Mouse (Mus musculus): ENCODE data around the gene 4930467E23Rik. TPM values are rescaled to one million over a fixed set of nuclear protein-coding genes. Genes with fewer than 3 reads are reported as not detected.
"Not testable (repeated sequence)": the region's sequence is repeated elsewhere in the genome, so short reads cannot be mapped to it uniquely, and the experiment has no call there.

4930467E23Rik gene
- polyA plus RNA-seq, 1 experiment = not detected

GRCm38 (mm10) chr8:19706101-19706725, 23.2 kb upstream of the 4930467E23Rik start:
- not testable (repeated sequence) for H3K4me1 ChIP-seq (ENCODE audit: control insufficient read depth, insufficient read depth, insufficient read length, low read length); H3K4me3 ChIP-seq (ENCODE audit: insufficient read depth, low read depth, low read length); H3K27ac ChIP-seq (replicated peaks; ENCODE audit: low read depth, low read length)

- not testable (repeated sequence) for H3K4me3 ChIP-seq (ENCODE audit: insufficient read depth, low read depth, low read length); H3K4me1 ChIP-seq (ENCODE audit: control insufficient read depth, insufficient read depth, insufficient read length, low read length); H3K27ac ChIP-seq (replicated peaks; ENCODE audit: low read depth, low read length)
Measured at GRCm38 (mm10) chr8:19706918-19707760, 22.2 kb upstream of the 4930467E23Rik start.

DNA sequence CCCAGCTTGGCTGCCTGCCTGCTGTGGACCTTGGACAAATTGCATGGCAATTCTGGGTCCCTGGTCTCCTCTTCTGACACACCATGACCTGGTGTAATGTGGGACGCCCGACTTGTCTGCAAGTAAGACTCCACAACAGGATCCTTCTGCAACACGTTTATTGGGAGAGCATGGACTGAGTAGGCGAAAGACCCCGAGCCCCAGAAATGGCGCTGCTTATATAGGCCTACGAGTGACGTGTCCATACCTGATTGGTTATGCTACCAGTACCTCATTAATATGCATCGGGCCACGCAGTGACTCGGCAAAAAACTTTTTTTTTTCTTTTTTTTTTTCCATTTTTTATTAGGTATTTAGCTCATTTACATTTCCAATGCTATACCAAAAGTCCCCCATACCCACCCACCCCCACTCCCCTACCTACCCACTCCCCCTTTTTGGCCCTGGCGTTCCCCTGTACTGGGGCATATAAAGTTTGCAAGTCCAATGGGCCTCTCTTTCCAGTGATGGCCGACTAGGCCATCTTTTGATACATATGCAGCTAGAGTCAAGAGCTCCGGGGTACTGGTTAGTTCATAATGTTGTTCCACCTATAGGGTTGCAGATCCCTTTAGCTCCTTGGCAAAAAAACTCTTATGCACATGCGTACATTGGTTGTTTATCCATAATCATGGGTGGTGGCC, 21.5 kb upstream of the 4930467E23Rik start:
- H3K4me1 ChIP-seq (ENCODE audit: control insufficient read depth, insufficient read depth, insufficient read length, low read length); H3K4me3 ChIP-seq (ENCODE audit: insufficient read depth, low read depth, low read length); H3K27ac ChIP-seq (replicated peaks; ENCODE audit: low read depth, low read length): not testable (repeated sequence)

DNA sequence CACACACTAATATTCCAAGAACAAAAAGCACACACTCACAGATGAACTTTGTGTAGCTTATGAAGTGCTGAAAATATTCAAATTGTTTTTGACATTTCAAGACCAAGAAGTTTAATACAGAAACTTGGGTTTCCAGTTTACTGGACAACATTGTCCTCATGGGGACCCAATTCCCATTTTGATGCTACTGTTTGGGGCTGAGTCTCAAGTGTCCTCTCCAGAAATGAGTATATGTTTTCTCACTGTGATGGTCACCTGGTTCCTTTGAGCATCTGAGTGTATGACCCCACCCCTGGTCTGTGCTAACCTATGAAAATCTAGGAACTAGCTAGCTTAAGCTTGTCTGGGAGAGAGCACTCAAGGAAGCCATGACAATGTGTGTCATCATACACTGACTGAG, 20.4 kb upstream of the 4930467E23Rik start:
- not testable (repeated sequence) for H3K27ac ChIP-seq (replicated peaks; ENCODE audit: low read depth, low read length); H3K4me1 ChIP-seq (ENCODE audit: control insufficient read depth, insufficient read depth, insufficient read length, low read length); H3K4me3 ChIP-seq (ENCODE audit: insufficient read depth, low read depth, low read length)

- not testable (repeated sequence) for H3K27ac ChIP-seq (replicated peaks; ENCODE audit: low read depth, low read length); H3K4me3 ChIP-seq (ENCODE audit: insufficient read depth, low read depth, low read length); H3K4me1 ChIP-seq (ENCODE audit: control insufficient read depth, insufficient read depth, insufficient read length, low read length)
Measured at GRCm38 (mm10) chr8:19709488-19709887, 19.9 kb upstream of the 4930467E23Rik start.

DNA sequence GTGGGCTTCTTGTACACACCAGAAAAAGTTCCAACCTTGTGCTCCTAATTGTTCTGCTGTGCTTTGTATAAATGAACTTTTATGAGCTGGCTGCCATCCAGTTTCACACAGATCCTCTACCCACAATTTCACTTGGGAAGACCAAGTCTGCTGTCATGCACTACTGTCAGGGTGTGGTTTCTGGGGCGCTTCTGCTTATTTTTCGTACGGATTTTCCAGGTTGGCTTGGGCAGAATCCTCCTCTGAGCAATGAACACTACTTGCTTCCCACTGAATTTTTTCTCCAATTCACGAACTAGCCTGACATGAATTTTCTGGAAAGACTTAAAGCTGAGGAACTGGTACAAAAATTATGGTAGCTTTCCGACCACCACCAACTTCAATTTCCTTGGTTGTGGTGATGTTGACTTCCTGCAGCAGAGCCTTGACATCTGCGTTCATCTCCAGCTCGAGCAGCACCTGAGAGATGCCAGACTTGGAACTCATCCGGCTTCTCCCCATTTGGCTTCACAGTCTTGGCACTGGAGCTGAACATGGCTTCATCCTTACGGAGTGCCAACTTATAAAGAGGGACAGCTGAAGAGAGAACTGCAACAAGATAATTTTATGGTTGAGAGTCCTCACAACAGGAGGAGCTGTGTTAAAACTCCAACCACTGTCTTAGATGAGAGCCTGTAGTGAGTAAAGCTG, 18.1 kb upstream of the 4930467E23Rik start:
- not testable (repeated sequence) for H3K4me1 ChIP-seq (ENCODE audit: control insufficient read depth, insufficient read depth, insufficient read length, low read length); H3K4me3 ChIP-seq (ENCODE audit: insufficient read depth, low read depth, low read length); H3K27ac ChIP-seq (replicated peaks; ENCODE audit: low read depth, low read length)

GRCm38 (mm10) chr8:19712227-19712750, 17.1 kb upstream of the 4930467E23Rik start:
- not testable (repeated sequence) for H3K4me3 ChIP-seq (ENCODE audit: insufficient read depth, low read depth, low read length); H3K27ac ChIP-seq (replicated peaks; ENCODE audit: low read depth, low read length); H3K4me1 ChIP-seq (ENCODE audit: control insufficient read depth, insufficient read depth, insufficient read length, low read length)

DNA sequence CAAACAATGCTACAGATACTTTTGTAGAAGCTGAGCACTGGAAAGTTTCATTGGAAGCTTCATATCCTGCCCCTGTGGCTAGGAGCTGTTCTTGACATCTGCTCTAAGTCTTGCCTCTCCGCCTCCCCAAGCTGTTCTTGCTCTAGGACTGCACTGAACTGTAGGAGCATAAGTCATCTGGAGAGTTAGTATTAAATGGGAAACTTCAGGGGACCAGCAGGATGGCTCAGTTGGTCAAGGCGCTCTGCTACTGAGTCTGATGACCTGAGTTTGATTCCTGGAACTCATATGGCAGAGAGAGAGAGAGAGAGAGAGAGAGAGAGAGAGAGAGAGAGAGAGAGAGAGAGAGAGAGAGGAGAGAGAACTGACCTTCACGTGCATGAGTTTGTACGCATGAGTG, 16.6 kb upstream of the 4930467E23Rik start:
- H3K27ac ChIP-seq (replicated peaks; ENCODE audit: low read depth, low read length); H3K4me3 ChIP-seq (ENCODE audit: insufficient read depth, low read depth, low read length): not testable (repeated sequence)

GRCm38 (mm10) chr8:19713232-19713834, 16.0 kb upstream of the 4930467E23Rik start:
- not testable (repeated sequence) for H3K27ac ChIP-seq (replicated peaks; ENCODE audit: low read depth, low read length); H3K4me1 ChIP-seq (ENCODE audit: control insufficient read depth, insufficient read depth, insufficient read length, low read length)

More for the DNA sequence above, 16.6 kb upstream of the 4930467E23Rik start:
- H3K4me1 ChIP-seq (ENCODE audit: control insufficient read depth, insufficient read depth, insufficient read length, low read length) = not testable (repeated sequence)

DNA sequence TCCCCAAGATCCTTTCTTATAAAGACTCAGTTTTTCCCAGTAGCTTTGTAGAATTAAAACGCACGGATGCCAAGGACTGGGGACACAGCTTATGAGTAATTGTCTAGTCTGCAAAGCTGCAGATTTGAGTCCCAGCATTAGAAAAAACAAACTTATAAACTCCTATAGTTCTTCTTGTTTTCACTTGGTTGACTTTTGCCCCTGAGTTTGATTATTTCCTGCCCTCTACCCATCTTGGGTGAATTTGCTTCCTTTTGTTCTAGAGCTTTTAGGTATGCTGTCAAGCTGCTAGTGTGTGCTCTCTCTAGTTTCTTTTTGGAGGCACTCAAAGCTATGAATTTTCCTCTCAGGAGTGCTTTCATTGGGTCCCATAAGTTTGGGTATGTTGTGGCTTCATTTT, 14.9 kb upstream of the 4930467E23Rik start:
- H3K27ac ChIP-seq (replicated peaks; ENCODE audit: low read depth, low read length); H3K4me1 ChIP-seq (ENCODE audit: control insufficient read depth, insufficient read depth, insufficient read length, low read length); H3K4me3 ChIP-seq (ENCODE audit: insufficient read depth, low read depth, low read length): not testable (repeated sequence)

More at GRCm38 (mm10) chr8:19713232-19713834, 16.0 kb upstream of the 4930467E23Rik start:
- H3K4me3 ChIP-seq (ENCODE audit: insufficient read depth, low read depth, low read length) = not testable (repeated sequence)

DNA sequence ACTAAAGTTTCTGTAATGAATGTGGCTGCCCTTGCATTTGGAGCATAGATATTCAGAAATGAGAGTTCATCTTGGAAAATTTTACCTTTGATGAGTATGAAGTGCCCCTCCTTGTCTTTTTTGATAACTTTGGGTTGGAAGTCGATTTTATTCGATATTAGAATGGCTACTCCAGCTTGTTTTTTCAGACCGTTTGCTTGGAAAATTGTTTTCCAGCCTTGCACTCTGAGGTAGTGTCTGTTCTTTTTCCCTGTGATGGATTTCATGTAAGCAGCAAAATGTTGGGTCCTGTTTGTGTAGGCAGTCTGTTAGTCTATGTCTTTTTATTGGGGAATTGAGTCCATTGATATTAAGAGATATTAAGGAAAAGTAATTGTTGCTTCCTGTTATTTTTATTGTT, 14.1 kb upstream of the 4930467E23Rik start:
- H3K4me1 ChIP-seq (ENCODE audit: control insufficient read depth, insufficient read depth, insufficient read length, low read length); H3K27ac ChIP-seq (replicated peaks; ENCODE audit: low read depth, low read length); H3K4me3 ChIP-seq (ENCODE audit: insufficient read depth, low read depth, low read length): not testable (repeated sequence)

DNA sequence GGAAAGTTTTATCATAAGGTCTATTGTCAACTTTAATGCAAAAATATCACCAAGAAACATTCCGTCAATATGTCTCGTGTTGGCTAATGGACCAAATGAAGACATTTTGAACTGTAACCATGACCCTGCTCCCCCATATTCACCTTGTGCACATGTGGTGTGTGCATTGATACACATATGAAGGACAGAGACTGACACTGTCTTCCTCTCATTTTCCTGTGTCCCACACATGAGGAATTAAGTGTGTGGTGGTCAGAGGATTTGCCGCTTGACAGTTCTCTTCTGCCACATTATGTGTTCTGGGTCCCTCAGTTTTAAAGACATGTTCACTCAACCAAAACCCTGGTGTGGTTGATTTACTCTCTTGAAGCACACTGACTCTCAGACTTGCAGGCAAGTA, 11.5 kb upstream of the 4930467E23Rik start:
- H3K4me1 ChIP-seq (ENCODE audit: control insufficient read depth, insufficient read depth, insufficient read length, low read length); H3K4me3 ChIP-seq (ENCODE audit: insufficient read depth, low read depth, low read length); H3K27ac ChIP-seq (replicated peaks; ENCODE audit: low read depth, low read length): not testable (repeated sequence)

GRCm38 (mm10) chr8:19719513-19719912, 9.9 kb upstream of the 4930467E23Rik start:
- H3K4me3 ChIP-seq (ENCODE audit: insufficient read depth, low read depth, low read length); H3K27ac ChIP-seq (replicated peaks; ENCODE audit: low read depth, low read length); H3K4me1 ChIP-seq (ENCODE audit: control insufficient read depth, insufficient read depth, insufficient read length, low read length): not testable (repeated sequence)

DNA sequence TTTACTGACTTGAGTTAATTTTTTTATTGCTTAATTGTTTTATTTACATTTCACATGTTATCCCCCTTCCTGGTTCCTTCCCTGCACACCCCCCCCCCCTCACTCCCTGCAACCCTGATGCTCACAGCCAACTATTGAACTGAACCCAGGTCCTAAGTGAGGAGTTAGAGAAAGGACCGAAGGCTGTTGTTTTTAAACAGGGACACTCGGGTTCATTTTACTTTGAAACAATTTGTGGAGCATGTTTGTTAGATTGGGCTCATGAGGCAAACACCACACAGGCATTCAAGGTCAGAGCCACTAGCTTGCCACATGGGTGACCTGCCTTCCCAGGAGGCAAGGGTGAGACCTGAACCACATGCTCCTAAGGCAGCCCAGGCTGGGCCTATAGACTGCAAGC, 4.5 kb upstream of the 4930467E23Rik start:
- not testable (repeated sequence) for H3K27ac ChIP-seq (replicated peaks; ENCODE audit: low read depth, low read length); H3K4me1 ChIP-seq (ENCODE audit: control insufficient read depth, insufficient read depth, insufficient read length, low read length); H3K4me3 ChIP-seq (ENCODE audit: insufficient read depth, low read depth, low read length)
